Mouse (Mus musculus): Measurements from ENCODE around the gene Rcan1. TPM values are rescaled to one million over a fixed set of nuclear protein-coding genes. Genes with fewer than 3 reads are reported as not detected.

The Rcan1 gene
- total RNA-seq, 1 experiment from 2014 or later, result 16.8 TPM

GRCm38 (mm10) chr16:92443644-92444113, 27.0 kb downstream of the Rcan1 start:
- no peak for ATAC-seq (replicated peaks; ENCODE audit: insufficient number of reproducible peaks, low FRiP score, low TSS enrichment, poor library complexity, severe bottlenecking)

GRCm38 (mm10) chr16:92442946-92443345, 27.7 kb downstream of the Rcan1 start:
- no peak for ATAC-seq (replicated peaks; ENCODE audit: insufficient number of reproducible peaks, low FRiP score, low TSS enrichment, poor library complexity, severe bottlenecking)

DNA sequence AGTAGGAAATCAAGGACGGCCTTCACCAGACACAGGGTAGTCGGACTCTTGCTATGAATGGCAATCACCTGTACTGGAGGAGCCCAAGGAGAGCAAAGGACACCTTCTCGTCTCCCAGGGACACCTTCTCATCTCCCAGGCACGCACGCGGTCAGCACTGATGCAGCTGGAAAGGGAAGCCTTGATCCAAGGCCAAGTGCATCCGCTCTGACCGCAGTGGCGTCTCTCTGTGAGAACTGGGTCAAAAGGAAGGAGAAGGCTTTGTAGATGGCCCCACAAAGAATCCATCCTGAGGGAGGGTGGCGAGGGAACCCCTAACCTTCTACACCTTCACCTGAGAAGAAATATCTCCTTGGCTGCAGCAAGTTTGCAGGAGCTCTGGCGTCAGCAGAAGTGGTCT, 28.5 kb downstream of the Rcan1 start:
- no peak for ATAC-seq (replicated peaks; ENCODE audit: insufficient number of reproducible peaks, low FRiP score, low TSS enrichment, poor library complexity, severe bottlenecking)

- ATAC-seq (replicated peaks; ENCODE audit: insufficient number of reproducible peaks, low FRiP score, low TSS enrichment, poor library complexity, severe bottlenecking), result no peak
These were observed 29.5 kb downstream of the Rcan1 start for GRCm38 (mm10) chr16:92441203-92441602.

DNA sequence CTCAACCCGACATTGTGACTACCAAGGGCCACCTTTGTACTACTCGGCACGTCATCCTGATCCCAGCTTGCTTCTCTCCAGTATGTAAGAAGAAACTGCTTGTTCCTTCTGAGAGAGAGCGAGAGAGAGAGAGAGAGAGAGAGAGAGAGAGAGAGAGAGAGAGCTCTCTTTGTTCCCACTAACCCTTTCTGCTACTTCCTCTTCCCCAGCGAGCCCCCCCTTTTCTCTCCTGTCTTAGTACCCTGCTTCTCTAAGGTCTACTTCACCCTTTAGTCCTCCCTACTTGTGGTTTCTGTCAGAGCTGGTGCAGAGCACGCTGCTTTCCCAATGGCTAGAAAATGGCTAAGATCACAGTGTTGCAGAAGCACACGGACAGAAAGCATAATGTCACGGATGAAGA, 30.4 kb downstream of the Rcan1 start:
- ATAC-seq (replicated peaks; ENCODE audit: insufficient number of reproducible peaks, low FRiP score, low TSS enrichment, poor library complexity, severe bottlenecking), result peak; percentile 44

- ATAC-seq (replicated peaks; ENCODE audit: insufficient number of reproducible peaks, low FRiP score, low TSS enrichment, poor library complexity, severe bottlenecking), result no peak
These were observed 30.9 kb downstream of the Rcan1 start for GRCm38 (mm10) chr16:92439775-92440174.

GRCm38 (mm10) chr16:92435431-92435985, 35.2 kb downstream of the Rcan1 start:
- ATAC-seq (replicated peaks; ENCODE audit: insufficient number of reproducible peaks, low FRiP score, low TSS enrichment, poor library complexity, severe bottlenecking), result no peak

DNA sequence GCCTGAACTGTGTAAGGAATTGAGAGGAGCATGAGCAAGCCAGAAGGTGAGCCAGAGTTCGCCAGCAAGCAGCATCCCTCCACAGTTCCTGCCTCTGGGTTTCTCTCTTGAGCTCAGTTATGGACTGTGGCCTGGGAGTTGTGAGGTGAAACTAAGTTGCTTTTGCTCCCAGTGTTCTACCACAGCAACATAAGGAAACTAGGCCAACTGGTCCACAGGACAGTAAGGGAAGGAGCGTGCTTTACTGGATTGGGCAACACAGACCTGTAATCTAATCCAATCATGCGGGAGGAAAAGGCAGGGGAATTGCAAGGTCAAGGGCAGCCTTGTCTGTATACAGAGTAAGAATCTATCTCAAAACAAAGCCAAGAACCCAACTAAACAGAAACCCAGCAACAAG, 37.5 kb downstream of the Rcan1 start:
- ATAC-seq (replicated peaks; ENCODE audit: insufficient number of reproducible peaks, low FRiP score, low TSS enrichment, poor library complexity, severe bottlenecking), result no peak

DNA sequence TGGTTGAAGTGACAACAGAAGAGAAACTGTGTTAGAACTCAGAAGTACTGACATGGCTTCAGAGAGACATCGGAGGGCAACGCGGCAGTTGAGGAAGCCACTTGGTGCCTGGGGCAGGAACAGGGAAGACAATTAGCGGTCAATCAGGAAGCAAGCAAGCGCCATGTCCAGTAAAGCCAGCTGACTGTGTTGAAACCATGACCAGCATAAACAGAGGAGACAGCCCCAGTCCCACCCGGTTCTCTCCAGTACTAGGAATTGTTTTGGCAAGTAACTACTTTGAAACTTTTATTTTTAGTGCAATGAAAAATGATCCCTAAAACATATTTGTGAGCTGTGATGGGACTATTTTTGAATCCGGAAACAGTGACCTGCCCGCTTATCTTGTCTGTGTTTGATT, 39.9 kb downstream of the Rcan1 start:
- ATAC-seq (replicated peaks; ENCODE audit: insufficient number of reproducible peaks, low FRiP score, low TSS enrichment, poor library complexity, severe bottlenecking), result no peak

DNA sequence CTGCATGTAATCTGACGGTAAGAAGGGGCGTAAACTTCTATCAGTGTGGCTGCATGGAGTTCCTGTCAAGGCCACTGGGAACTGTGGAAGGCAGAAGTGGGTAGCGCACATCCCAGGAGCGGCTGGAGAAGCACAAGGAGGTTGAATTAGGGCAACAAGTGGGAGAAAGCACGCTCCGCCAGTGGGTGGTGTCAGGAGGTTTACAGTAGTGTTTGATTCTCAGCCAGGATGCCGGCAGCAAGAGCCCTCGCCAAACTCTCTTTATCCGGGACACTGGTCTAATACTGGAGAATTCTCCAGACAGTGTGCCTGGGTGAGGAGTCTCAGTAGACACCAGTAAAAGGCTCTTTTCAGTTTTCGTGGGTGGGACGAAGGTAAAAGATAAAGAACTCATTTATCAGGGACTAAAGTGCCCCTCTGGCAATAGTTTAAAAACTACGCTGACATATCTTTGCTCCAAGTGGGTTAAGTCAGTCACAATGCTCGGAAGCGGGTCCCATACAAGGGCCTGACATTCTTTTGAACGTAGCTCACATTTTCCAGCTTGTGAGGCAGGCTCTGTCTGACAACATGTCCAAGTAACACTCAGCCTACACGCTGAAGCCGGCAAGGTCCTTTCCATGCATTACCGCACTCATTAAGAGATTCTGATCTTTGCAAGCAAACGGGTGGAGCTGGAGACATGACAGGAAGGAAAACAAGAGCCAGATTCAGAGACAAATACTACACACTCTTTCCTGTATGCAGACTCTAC, 42.3 kb downstream of the Rcan1 start:
- no peak for ATAC-seq (replicated peaks; ENCODE audit: insufficient number of reproducible peaks, low FRiP score, low TSS enrichment, poor library complexity, severe bottlenecking)

- no peak for ATAC-seq (replicated peaks; ENCODE audit: insufficient number of reproducible peaks, low FRiP score, low TSS enrichment, poor library complexity, severe bottlenecking)
These were observed 44.0 kb downstream of the Rcan1 start for GRCm38 (mm10) chr16:92426708-92427107.

DNA sequence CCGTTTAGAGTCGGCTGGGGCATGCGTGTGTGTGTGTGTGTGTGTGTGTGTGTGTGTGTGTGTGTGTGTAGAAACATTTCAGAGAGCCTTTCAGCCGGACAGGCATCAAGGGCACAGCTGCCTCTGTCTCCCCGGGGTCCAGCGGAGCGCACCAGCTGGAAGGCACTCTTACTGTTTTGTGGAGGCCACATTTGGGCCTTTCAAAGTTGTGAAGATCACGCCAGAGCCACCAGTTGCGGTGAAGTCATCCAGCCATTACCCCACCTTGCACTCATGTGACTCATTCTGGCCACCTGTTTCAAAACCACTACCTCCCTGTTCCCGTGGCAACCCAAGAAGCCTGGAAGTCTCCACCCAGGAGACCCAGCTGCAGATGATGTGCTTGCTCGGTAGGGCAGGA, 44.8 kb downstream of the Rcan1 start:
- no peak for ATAC-seq (replicated peaks; ENCODE audit: insufficient number of reproducible peaks, low FRiP score, low TSS enrichment, poor library complexity, severe bottlenecking)

DNA sequence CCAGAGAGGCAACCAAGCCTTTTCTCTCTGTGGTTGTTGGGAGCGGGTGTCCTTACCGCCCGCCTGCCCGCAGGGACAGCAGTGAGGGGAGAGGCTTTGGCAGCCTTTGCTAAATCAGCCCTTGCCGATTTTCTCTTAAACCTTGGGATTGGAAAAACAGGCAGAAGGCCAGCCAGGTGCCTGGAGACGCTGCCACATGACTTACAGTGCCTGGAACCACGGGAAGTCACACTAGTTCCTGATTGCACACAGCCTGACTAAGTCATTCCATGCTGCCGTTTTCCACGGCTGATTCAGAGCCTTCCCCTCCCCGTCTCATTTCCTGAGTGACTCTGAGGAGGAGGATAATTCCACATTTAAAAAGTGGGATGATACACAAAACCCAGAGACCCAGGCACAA, 47.3 kb downstream of the Rcan1 start:
- no peak for ATAC-seq (replicated peaks; ENCODE audit: insufficient number of reproducible peaks, low FRiP score, low TSS enrichment, poor library complexity, severe bottlenecking)

GRCm38 (mm10) chr16:92422435-92423362, 48.0 kb downstream of the Rcan1 start:
- ATAC-seq (replicated peaks; ENCODE audit: insufficient number of reproducible peaks, low FRiP score, low TSS enrichment, poor library complexity, severe bottlenecking), result no peak

- no peak for ATAC-seq (replicated peaks; ENCODE audit: insufficient number of reproducible peaks, low FRiP score, low TSS enrichment, poor library complexity, severe bottlenecking)
These were observed 49.3 kb downstream of the Rcan1 start for GRCm38 (mm10) chr16:92421147-92421934.

- no peak for ATAC-seq (replicated peaks; ENCODE audit: insufficient number of reproducible peaks, low FRiP score, low TSS enrichment, poor library complexity, severe bottlenecking)
These were observed 50.0 kb downstream of the Rcan1 start for GRCm38 (mm10) chr16:92420641-92421040.

- ATAC-seq (replicated peaks; ENCODE audit: insufficient number of reproducible peaks, low FRiP score, low TSS enrichment, poor library complexity, severe bottlenecking), result no peak
These were observed 51.6 kb downstream of the Rcan1 start for GRCm38 (mm10) chr16:92419099-92419498.

DNA sequence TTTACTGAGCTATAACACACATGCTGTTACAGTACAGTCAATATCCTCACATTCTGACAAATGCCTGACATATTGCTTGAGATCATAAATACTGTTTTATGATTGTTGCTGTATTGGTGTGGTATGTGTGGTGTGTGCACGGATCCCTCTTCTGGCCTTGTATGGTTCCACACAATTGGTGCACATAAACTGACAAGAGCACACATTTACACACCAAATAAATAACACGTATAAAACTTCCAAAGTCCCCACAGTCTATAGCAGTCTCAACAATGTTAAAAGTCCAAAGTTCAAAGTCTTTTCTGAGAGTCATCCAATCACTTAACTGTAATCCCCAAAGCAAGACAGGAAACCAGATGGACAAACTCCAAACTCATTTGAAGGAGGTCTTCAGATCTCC, 53.4 kb downstream of the Rcan1 start:
- ATAC-seq (replicated peaks; ENCODE audit: insufficient number of reproducible peaks, low FRiP score, low TSS enrichment, poor library complexity, severe bottlenecking), result no peak

DNA sequence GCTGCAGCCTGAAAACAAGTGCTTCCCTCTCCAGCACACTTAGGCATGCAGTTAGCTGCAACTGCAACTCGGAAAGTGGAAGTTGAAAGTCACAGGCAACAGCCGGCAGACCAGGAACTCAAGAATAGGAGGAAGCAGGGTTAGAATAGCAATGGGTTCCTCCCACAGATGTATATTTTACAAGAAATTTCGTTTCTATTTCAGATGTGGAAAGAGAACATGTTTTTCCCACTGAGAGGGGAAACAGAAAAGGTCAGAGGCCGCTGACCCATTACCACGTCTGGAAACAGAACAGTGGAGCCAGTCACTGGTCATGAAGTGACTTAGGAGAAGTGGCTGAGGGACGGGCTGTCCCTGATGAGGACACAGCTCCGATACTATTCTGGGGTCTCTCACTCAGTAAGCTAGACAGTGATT, 55.0 kb downstream of the Rcan1 start:
- ATAC-seq (replicated peaks; ENCODE audit: insufficient number of reproducible peaks, low FRiP score, low TSS enrichment, poor library complexity, severe bottlenecking), result peak; percentile 88

All from monocyte, adult 5-6 weeks (primary cell).